Mouse (Mus musculus): ENCODE measurements around the gene Siah2.

Siah2 gene

GRCm38 (mm10) chr3:58693331-58693730, 1.1 kb upstream of the Siah2 start:
- no peak for DNase-seq

- peak; percentile 53 to 67 for DNase-seq
Measured at GRCm38 (mm10) chr3:58691374-58691939, 743 bp downstream of the Siah2 start.

- DNase-seq, result peak; percentile 66 to 78
Measured at GRCm38 (mm10) chr3:58690619-58691373, 1.4 kb downstream of the Siah2 start.

- DNase-seq, result no peak
Measured at GRCm38 (mm10) chr3:58689721-58690120, 2.5 kb downstream of the Siah2 start.

GRCm38 (mm10) chr3:58689105-58689504, 3.1 kb downstream of the Siah2 start:
- DNase-seq, result no peak

- no peak for DNase-seq
Measured at GRCm38 (mm10) chr3:58688551-58688950, 3.6 kb downstream of the Siah2 start.

GRCm38 (mm10) chr3:58686922-58687284, 5.3 kb downstream of the Siah2 start:
- no peak for DNase-seq

GRCm38 (mm10) chr3:58686206-58686921, 5.8 kb downstream of the Siah2 start:
- no peak for DNase-seq

- no peak for DNase-seq
Measured at GRCm38 (mm10) chr3:58685396-58685795, 6.8 kb downstream of the Siah2 start.

GRCm38 (mm10) chr3:58683346-58683745, 8.9 kb downstream of the Siah2 start:
- DNase-seq, result no peak

GRCm38 (mm10) chr3:58682336-58682735, 9.9 kb downstream of the Siah2 start:
- DNase-seq, result no peak

GRCm38 (mm10) chr3:58681831-58682230, 10.4 kb downstream of the Siah2 start:
- no peak for DNase-seq

- DNase-seq, result no peak
Measured at GRCm38 (mm10) chr3:58680943-58681637, 11.1 kb downstream of the Siah2 start.

- DNase-seq, result peak; percentile 18 to 34
Measured at GRCm38 (mm10) chr3:58679996-58680395, 12.2 kb downstream of the Siah2 start.

- DNase-seq, result no peak
Measured at GRCm38 (mm10) chr3:58678905-58679304, 13.3 kb downstream of the Siah2 start.

GRCm38 (mm10) chr3:58678384-58678783, 13.8 kb downstream of the Siah2 start:
- peak; percentile 38 to 67 for DNase-seq

GRCm38 (mm10) chr3:58677615-58678014, 14.6 kb downstream of the Siah2 start:
- DNase-seq, result no peak

- no peak for DNase-seq
Measured at GRCm38 (mm10) chr3:58673295-58673694, 18.9 kb downstream of the Siah2 start.

- DNase-seq, result no peak
Measured at GRCm38 (mm10) chr3:58672481-58673183, 19.6 kb downstream of the Siah2 start.

- DNase-seq, result peak in 1 of 2 experiments; percentile 22
Measured at GRCm38 (mm10) chr3:58671616-58672250, 20.5 kb downstream of the Siah2 start.

- no peak for DNase-seq
Measured at GRCm38 (mm10) chr3:58663970-58664369, 28.2 kb downstream of the Siah2 start.

GRCm38 (mm10) chr3:58660636-58661035, 31.6 kb downstream of the Siah2 start:
- DNase-seq, result no peak

All from kidney, postnatal 4 days (tissue).